Mouse (Mus musculus): Measurements from ENCODE around the gene Pkig. TPM values are rescaled to one million over a fixed set of nuclear protein-coding genes. Genes with fewer than 3 reads are reported as not detected.

Pkig gene
- polyA plus RNA-seq (2012; rRNA removed) = 131 and 142 TPM in 2 replicates

GRCm38 (mm10) chr2:163657975-163658886, at the start of gene Pkig:
Gene Pkig (plus strand): TSS chr2:163658386.

GRCm38 (mm10) chr2:163644575-163645385, 13.4 kb upstream of the Pkig start, which contains the start of gene Serinc3:
Gene Serinc3 (minus strand): TSS chr2:163645131.

GRCm38 (mm10) chr2:163749647-163750611, 91.7 kb downstream of the Pkig start, which contains the start of gene Ada:
Gene Ada (minus strand): TSS chr2:163750239.

Other genes starting within 250 kb of the Pkig start
- gene Oser1, start 233.7 kb upstream of the Pkig start, polyA plus RNA-seq (2012; rRNA removed) = 12.2 and 17.4 TPM in 2 replicates
- 4.2 and 6.4 TPM in 2 replicates for gene Gdap1l1, start 219.9 kb upstream of the Pkig start, polyA plus RNA-seq (2012; rRNA removed)
- gene Fitm2, start 185.8 kb upstream of the Pkig start, polyA plus RNA-seq (2012; rRNA removed) = 16.3 and 18.7 TPM in 2 replicates
- gene R3hdml, start 166.1 kb upstream of the Pkig start, polyA plus RNA-seq (2012; rRNA removed) = 1.5 and 1.8 TPM in 2 replicates
- gene Hnf4a, start 151.6 kb upstream of the Pkig start, polyA plus RNA-seq (2012; rRNA removed) = 1.7 and 1.9 TPM in 2 replicates
- gene Ttpal, start 56.1 kb upstream of the Pkig start, polyA plus RNA-seq (2012; rRNA removed) = 28.1 and 30.3 TPM in 2 replicates
- 418 and 494 TPM in 2 replicates for gene Serinc3, start 13.3 kb upstream of the Pkig start, polyA plus RNA-seq (2012; rRNA removed)
- 11.3 and 14.5 TPM in 2 replicates for gene Ada, start 91.9 kb downstream of the Pkig start, polyA plus RNA-seq (2012; rRNA removed)
- gene Ccn5, start 162.5 kb downstream of the Pkig start, polyA plus RNA-seq (2012; rRNA removed) = 60.6 and 107 TPM in 2 replicates
- 1.7 and 2.6 TPM in 2 replicates for gene Kcnk15, start 195.3 kb downstream of the Pkig start, polyA plus RNA-seq (2012; rRNA removed)